Mouse (Mus musculus) G1E (cell line): Measurements from ENCODE around the gene Adcy2.

ENCODE experiments used
- CTCF ChIP-seq: IDR thresholded peaks from 2 replicates; pipeline ENCODE4 v1.5.1; 2012; ENCODE audit warnings: low read depth, low read length, inconsistent platforms, mixed read lengths
- GATA1 ChIP-seq: IDR thresholded peaks from 2 replicates; pipeline ENCODE4 v1.6.1; 2012; ENCODE audit warnings: borderline replicate concordance, low read length, inconsistent platforms, mixed read lengths

GRCm38 (mm10) chr13:69034621-69035020 is 35.3 kb upstream of the Adcy2 start:
- TF ChIP-seq CTCF (no peak), GATA1 (no peak)
